Mouse (Mus musculus): Measurements from ENCODE around the gene Ndufa13. TPM values are rescaled to one million over a fixed set of nuclear protein-coding genes. Genes with fewer than 3 reads are reported as not detected.

Gene Ndufa13
- polyA plus RNA-seq, 1 experiment from 2014 or later, result 372 TPM

- H3K4me3 ChIP-seq (ENCODE audit: low read length), result no peak overlapping the region
- 0 out of 2 replicates have a peak, but pooled peaks cover 3% of the 10 kb centered on the region for H3K36me3 ChIP-seq (ENCODE audit: control insufficient read depth, insufficient read depth)
- peak overlapping the region; percentile 94 for H3K27ac ChIP-seq (ENCODE audit: low read length)
- H3K9me3 ChIP-seq (replicated peaks; ENCODE audit: control insufficient read depth, low read length), result no peaks in the 10 kb centered on the region
- no peak for ATAC-seq (replicated peaks; ENCODE audit: extremely low read depth, insufficient read depth, low FRiP score)
- WGBS, result 86% methylated on average over 3 of the region's 3 CpGs
- H3K27me3 ChIP-seq (ENCODE audit: control insufficient read depth, insufficient read depth, low read length), result no peaks in the 10 kb centered on the region
- H3K4me1 ChIP-seq (ENCODE audit: control insufficient read depth, insufficient read depth, low read length), result peaks cover 51% of the 10 kb centered on the region
- no peak overlapping the region for H3K9ac ChIP-seq (ENCODE audit: low read length)
- H3K4me2 ChIP-seq (ENCODE audit: low read depth, low read length), result no peak overlapping the region
Observed at GRCm38 (mm10) chr8:69935431-69935830, 33.1 kb upstream of the Ndufa13 start.

DNA sequence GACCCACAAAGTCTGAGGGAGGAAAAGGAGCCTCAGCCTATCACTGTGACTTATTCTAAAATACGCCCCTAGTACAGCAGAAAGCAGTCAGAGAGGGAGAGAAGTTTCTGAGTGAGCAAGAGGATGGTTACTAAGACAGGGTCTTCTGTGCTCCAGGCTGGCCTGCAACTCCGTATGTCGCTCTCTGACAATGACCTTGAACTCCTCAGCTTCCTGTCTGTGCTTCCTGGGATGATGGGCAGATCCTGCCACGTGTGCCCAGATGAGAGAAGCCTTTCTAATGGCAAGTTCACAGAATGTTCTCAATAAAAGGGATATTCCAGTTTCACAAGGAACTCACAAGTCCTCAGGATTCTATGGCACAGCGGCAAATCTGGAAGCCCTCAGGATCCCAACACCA, 32.2 kb upstream of the Ndufa13 start:
- Histone ChIP-seq H3K4me1 (ENCODE audit: control insufficient read depth, insufficient read depth, low read length) (peaks cover 42% of the 10 kb centered on the region), H3K4me2 (ENCODE audit: low read depth, low read length) (no peak overlapping the region), H3K9me3 (replicated peaks; ENCODE audit: control insufficient read depth, low read length) (no peaks in the 10 kb centered on the region), H3K4me3 (ENCODE audit: low read length) (no peak overlapping the region), H3K9ac (ENCODE audit: low read length) (0 out of 2 replicates have a peak overlapping the region, but pooled peaks have one; percentile 17), H3K27me3 (ENCODE audit: control insufficient read depth, insufficient read depth, low read length) (no peaks in the 10 kb centered on the region), H3K27ac (ENCODE audit: low read length) (no peak overlapping the region), H3K36me3 (ENCODE audit: control insufficient read depth, insufficient read depth) (0 out of 2 replicates have a peak, but pooled peaks cover 3% of the 10 kb centered on the region)
- ATAC-seq (replicated peaks; ENCODE audit: extremely low read depth, insufficient read depth, low FRiP score), result no peak
- 73% methylated on average over 5 of the region's 5 CpGs for WGBS

- no peak overlapping the region for H3K4me2 ChIP-seq (ENCODE audit: low read depth, low read length)
- H3K27ac ChIP-seq (ENCODE audit: low read length), result no peak overlapping the region
- no peak overlapping the region for H3K4me3 ChIP-seq (ENCODE audit: low read length)
- H3K36me3 ChIP-seq (ENCODE audit: control insufficient read depth, insufficient read depth), result 0 out of 2 replicates have a peak, but pooled peaks cover 3% of the 10 kb centered on the region
- ATAC-seq (replicated peaks; ENCODE audit: extremely low read depth, insufficient read depth, low FRiP score), result no peak
- H3K4me1 ChIP-seq (ENCODE audit: control insufficient read depth, insufficient read depth, low read length), result peaks cover 36% of the 10 kb centered on the region
- H3K9ac ChIP-seq (ENCODE audit: low read length), result no peak overlapping the region
- H3K27me3 ChIP-seq (ENCODE audit: control insufficient read depth, insufficient read depth, low read length), result no peaks in the 10 kb centered on the region
- no peaks in the 10 kb centered on the region for H3K9me3 ChIP-seq (replicated peaks; ENCODE audit: control insufficient read depth, low read length)
- WGBS, result 50% methylated on average over 2 of the region's 2 CpGs
Observed at GRCm38 (mm10) chr8:69933811-69934210, 31.5 kb upstream of the Ndufa13 start.

DNA sequence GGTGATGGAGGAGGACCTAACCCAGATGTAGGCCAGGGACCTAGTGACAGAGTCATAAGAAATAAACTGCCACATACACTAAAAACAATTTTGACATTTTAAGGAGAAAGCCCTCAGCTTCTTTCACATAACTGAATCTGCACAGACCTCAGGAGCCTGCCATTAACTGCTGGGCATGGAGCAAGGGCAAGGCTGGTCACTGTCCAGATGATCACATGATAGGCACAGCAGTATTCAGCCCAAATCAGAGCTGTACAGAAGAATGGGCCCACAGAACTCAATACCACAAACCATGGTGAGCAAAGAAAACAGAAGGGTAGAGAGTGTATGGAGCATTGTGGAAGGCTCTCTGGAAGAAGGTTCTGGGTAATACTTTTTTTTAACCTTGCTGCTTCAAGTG, 24.5 kb upstream of the Ndufa13 start:
- Histone ChIP-seq H3K9me3 (replicated peaks; ENCODE audit: control insufficient read depth, low read length) (no peaks in the 10 kb centered on the region), H3K4me2 (ENCODE audit: low read depth, low read length) (no peak overlapping the region), H3K4me3 (ENCODE audit: low read length) (no peak overlapping the region), H3K4me1 (ENCODE audit: control insufficient read depth, insufficient read depth, low read length) (peaks cover 6% of the 10 kb centered on the region; the same call in 1 of the 2 replicates), H3K9ac (ENCODE audit: low read length) (no peak overlapping the region), H3K27ac (ENCODE audit: low read length) (no peak overlapping the region), H3K36me3 (ENCODE audit: control insufficient read depth, insufficient read depth) (no peaks in the 10 kb centered on the region), H3K27me3 (ENCODE audit: control insufficient read depth, insufficient read depth, low read length) (no peaks in the 10 kb centered on the region)
- no peak for ATAC-seq (replicated peaks; ENCODE audit: extremely low read depth, insufficient read depth, low FRiP score)

DNA sequence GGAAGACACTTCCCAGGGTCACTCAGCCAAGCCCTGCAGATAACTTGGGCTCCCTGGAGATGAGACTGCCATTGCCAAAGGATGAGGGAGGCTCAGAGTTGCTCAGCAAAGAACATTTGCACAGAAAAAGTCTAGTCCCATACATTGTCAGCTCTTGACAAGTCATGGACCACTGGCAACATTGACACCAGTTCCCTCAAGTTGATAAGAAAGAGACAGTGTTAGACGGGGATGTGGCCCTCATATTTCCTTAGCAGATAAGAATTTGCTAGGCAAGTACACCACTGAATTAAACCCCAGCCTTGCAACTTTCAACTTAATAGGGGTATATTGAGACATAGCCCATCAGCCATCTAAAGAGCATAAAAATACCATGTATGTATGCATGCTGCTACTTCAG, 21.6 kb upstream of the Ndufa13 start:
- no peak for ATAC-seq (replicated peaks; ENCODE audit: extremely low read depth, insufficient read depth, low FRiP score)
- Histone ChIP-seq H3K9me3 (replicated peaks; ENCODE audit: control insufficient read depth, low read length) (no peaks in the 10 kb centered on the region), H3K4me3 (ENCODE audit: low read length) (no peak overlapping the region), H3K9ac (ENCODE audit: low read length) (no peak overlapping the region), H3K4me1 (ENCODE audit: control insufficient read depth, insufficient read depth, low read length) (peaks cover 19% of the 10 kb centered on the region), H3K27me3 (ENCODE audit: control insufficient read depth, insufficient read depth, low read length) (no peaks in the 10 kb centered on the region), H3K27ac (ENCODE audit: low read length) (no peak overlapping the region), H3K4me2 (ENCODE audit: low read depth, low read length) (no peak overlapping the region), H3K36me3 (ENCODE audit: control insufficient read depth, insufficient read depth) (no peaks in the 10 kb centered on the region)
- 29% methylated on average over 1 of the region's 1 CpGs for WGBS

- H3K27ac ChIP-seq (ENCODE audit: low read length), result peak overlapping the region; percentile 62
- H3K36me3 ChIP-seq (ENCODE audit: control insufficient read depth, insufficient read depth), result peaks cover 11% of the 10 kb centered on the region
- 86% methylated on average over 2 of the region's 2 CpGs for WGBS
- no peak overlapping the region for H3K4me3 ChIP-seq (ENCODE audit: low read length)
- no peak overlapping the region for H3K4me2 ChIP-seq (ENCODE audit: low read depth, low read length)
- no peak overlapping the region for H3K9ac ChIP-seq (ENCODE audit: low read length)
- ATAC-seq (replicated peaks; ENCODE audit: extremely low read depth, insufficient read depth, low FRiP score), result no peak
- H3K27me3 ChIP-seq (ENCODE audit: control insufficient read depth, insufficient read depth, low read length), result no peaks in the 10 kb centered on the region
- H3K4me1 ChIP-seq (ENCODE audit: control insufficient read depth, insufficient read depth, low read length), result peaks cover 23% of the 10 kb centered on the region
- H3K9me3 ChIP-seq (replicated peaks; ENCODE audit: control insufficient read depth, low read length), result no peaks in the 10 kb centered on the region
Observed at GRCm38 (mm10) chr8:69921141-69921540, 18.8 kb upstream of the Ndufa13 start.

DNA sequence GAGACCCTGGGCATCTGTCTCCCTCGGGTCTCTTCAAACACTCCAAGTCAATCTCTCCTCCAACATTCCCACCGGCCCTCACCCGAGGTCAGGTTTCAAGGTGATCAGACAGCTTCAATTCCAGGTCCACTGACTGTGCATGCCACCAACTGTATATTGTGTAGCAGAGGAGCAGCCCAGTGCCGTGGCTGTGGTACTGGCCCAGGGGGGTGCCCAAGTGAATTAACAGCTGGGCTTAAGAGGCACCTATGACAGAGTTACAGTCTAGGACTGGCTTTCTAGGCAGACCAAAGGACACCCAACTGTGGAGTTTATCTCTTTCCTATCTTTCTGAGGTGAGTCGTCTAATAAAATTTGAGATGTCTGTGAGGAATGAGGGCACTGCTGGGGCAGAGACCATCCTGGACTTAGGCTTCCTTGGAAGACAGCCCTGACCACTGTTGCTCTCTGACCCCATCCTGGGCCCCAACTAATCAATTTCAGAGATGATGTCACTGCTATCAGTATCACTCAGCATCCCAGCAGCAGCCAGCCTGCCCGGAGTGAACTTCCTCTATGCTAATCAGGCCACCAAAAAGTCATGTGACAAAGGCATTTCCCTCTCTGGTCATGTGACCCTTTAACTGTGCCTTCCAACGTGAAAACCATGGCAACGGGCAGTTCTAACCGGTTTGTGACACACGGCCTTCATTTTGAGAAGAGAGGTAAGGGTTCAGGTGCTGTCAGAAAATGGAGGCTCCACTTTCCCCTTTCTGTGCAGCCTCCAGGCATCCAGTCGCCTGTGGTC, 17.7 kb upstream of the Ndufa13 start:
- H3K4me2 ChIP-seq (ENCODE audit: low read depth, low read length), result 0 out of 2 replicates have a peak overlapping the region, but pooled peaks have one; percentile 1
- 0 out of 2 replicates have a peak overlapping the region, but pooled peaks have one; percentile 1 for H3K4me3 ChIP-seq (ENCODE audit: low read length)
- no peak overlapping the region for H3K9ac ChIP-seq (ENCODE audit: low read length)
- H3K36me3 ChIP-seq (ENCODE audit: control insufficient read depth, insufficient read depth), result peaks cover 11% of the 10 kb centered on the region
- no peaks in the 10 kb centered on the region for H3K27me3 ChIP-seq (ENCODE audit: control insufficient read depth, insufficient read depth, low read length)
- ATAC-seq (replicated peaks; ENCODE audit: extremely low read depth, insufficient read depth, low FRiP score), result no peak; the same call in 1 of the 2 replicates
- peak overlapping the region; percentile 62 for H3K27ac ChIP-seq (ENCODE audit: low read length)
- WGBS, result 35% methylated on average over 11 of the region's 11 CpGs
- H3K9me3 ChIP-seq (replicated peaks; ENCODE audit: control insufficient read depth, low read length), result no peaks in the 10 kb centered on the region
- peaks cover 31% of the 10 kb centered on the region for H3K4me1 ChIP-seq (ENCODE audit: control insufficient read depth, insufficient read depth, low read length)

GRCm38 (mm10) chr8:69919010-69919409, 16.7 kb upstream of the Ndufa13 start:
- peak; percentile 37 for ATAC-seq (replicated peaks; ENCODE audit: extremely low read depth, insufficient read depth, low FRiP score)
- Histone ChIP-seq H3K27ac (ENCODE audit: low read length) (peak overlapping the region; percentile 14; the same call in 1 of the 2 replicates), H3K4me3 (ENCODE audit: low read length) (no peak overlapping the region), H3K36me3 (ENCODE audit: control insufficient read depth, insufficient read depth) (peaks cover 17% of the 10 kb centered on the region), H3K27me3 (ENCODE audit: control insufficient read depth, insufficient read depth, low read length) (no peaks in the 10 kb centered on the region), H3K4me1 (ENCODE audit: control insufficient read depth, insufficient read depth, low read length) (peaks cover 33% of the 10 kb centered on the region), H3K9ac (ENCODE audit: low read length) (no peak overlapping the region), H3K9me3 (replicated peaks; ENCODE audit: control insufficient read depth, low read length) (no peaks in the 10 kb centered on the region), H3K4me2 (ENCODE audit: low read depth, low read length) (no peak overlapping the region)
- 50% methylated on average over 1 of the region's 1 CpGs for WGBS

DNA sequence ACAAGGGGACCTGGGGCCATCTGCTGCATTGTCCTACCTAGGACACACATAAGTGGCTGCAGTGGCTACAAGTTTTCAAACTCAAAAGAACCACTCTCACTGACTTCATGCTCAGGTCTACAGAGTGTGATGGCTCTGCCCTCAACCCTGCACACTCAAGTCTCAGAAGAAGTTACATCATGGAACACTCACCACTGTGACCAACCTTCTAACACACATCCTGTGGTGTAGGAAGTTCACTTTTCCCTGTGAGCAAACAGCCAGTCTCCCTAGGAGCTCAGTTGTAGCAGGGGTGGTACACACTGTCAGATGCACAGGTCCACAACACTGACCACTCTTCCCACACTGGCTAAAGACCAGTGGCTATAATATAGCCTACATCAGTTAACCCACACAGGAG, 16.1 kb upstream of the Ndufa13 start:
- Histone ChIP-seq H3K27me3 (ENCODE audit: control insufficient read depth, insufficient read depth, low read length) (no peaks in the 10 kb centered on the region), H3K27ac (ENCODE audit: low read length) (no peak overlapping the region), H3K9me3 (replicated peaks; ENCODE audit: control insufficient read depth, low read length) (no peaks in the 10 kb centered on the region), H3K4me2 (ENCODE audit: low read depth, low read length) (no peak overlapping the region), H3K36me3 (ENCODE audit: control insufficient read depth, insufficient read depth) (peaks cover 21% of the 10 kb centered on the region), H3K9ac (ENCODE audit: low read length) (no peak overlapping the region), H3K4me1 (ENCODE audit: control insufficient read depth, insufficient read depth, low read length) (peaks cover 28% of the 10 kb centered on the region), H3K4me3 (ENCODE audit: low read length) (no peak overlapping the region)
- no peak for ATAC-seq (replicated peaks; ENCODE audit: extremely low read depth, insufficient read depth, low FRiP score)
